Mouse (Mus musculus): Measurements from ENCODE around the gene Tmem258.
A peak's percentile ranks its signal among the peaks of the same experiment; 100 is the strongest.
"Not testable (repeated sequence)": the region's sequence is repeated elsewhere in the genome, so short reads cannot be mapped to it uniquely, and the experiment has no call there.

Tmem258 gene

GRCm38 (mm10) chr19:10203848-10204615 is at the start of gene Tmem258, which contains the start of gene Fen1:
Gene Tmem258, plus strand, starts transcription at chr19:10204014.
Gene Fen1, minus strand, starts transcription at chr19:10204169.
- peak; percentile 81 to 91 for DNase-seq

DNA sequence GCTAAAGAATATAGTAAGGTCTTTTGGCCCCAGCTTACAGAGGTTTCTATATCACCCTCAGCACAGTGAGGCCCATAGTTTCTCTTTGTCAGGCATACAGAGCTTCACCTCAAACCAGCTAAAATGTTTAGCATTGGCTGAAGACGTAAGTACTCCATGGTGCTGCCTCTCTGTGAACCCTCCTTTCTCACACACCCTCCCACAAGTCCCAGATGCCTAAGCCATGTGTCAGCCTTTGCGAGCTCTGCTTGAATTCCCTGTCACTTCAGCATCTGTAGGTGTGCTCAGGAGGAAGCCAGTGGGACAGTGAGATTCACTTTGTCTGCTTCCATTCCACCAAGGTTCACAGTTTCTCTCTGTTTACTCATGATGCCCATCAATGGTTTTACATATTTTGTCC is 46.1 kb upstream of the Tmem258 start:
- DNase-seq = no peak

GRCm38 (mm10) chr19:10163896-10164295 is 39.9 kb upstream of the Tmem258 start:
- DNase-seq = no peak

- DNase-seq = not testable (repeated sequence)
Observed at GRCm38 (mm10) chr19:10165928-10166327, 37.9 kb upstream of the Tmem258 start.

GRCm38 (mm10) chr19:10167112-10167511 is 36.7 kb upstream of the Tmem258 start:
- no peak for DNase-seq

GRCm38 (mm10) chr19:10167951-10168350 is 35.9 kb upstream of the Tmem258 start:
- no peak for DNase-seq

- DNase-seq = no peak
Observed at GRCm38 (mm10) chr19:10168441-10168840, 35.4 kb upstream of the Tmem258 start.

DNA sequence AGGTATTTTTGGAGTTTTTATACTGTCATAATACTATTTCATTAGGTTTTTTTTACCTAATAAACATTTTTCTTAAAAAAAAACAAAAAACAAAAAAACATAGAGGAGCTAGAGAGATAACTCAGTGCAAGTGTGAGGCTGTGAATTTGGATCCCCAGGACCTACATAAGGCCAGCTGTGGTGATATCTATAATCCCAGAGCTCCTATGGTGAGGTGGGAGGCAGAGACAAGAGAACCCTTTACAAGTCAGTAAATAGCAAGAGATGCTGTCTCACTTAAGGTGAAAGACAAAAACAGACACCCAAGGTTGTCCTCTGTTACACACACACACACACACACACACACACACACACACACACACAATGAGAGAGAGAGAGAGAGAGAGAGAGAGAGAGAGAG is 34.6 kb upstream of the Tmem258 start:
- DNase-seq = no peak

DNA sequence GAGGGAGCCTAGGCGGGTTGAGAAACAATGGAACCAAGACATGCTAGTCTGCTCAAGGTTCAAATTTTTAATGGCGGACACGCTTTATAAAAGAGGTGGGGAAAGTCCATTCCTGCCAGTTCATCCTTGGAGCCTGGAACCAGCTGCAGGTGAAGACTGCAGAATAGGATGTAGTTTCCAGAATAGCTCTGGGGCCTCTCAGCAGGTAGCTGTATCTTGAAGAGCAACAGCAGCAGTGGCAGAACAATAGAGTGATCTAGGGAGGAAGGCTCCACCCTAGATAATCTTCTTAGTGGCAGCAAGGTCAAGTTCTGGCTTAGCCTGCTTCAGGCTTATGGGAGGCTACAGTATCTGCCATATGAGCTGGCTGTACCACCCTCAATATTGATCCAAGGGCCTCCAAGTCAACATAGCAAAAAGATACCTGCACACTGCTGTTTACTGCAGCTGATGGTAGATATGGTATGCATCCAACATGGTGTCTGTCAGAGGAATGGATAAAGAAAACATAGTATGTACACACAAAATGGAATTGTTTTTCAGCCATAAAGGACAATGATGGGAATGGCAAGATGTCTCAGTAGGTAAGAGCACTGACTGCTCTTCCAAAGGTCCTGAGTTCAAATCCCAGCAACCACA is 34.0 kb upstream of the Tmem258 start:
- DNase-seq = not testable (repeated sequence)

DNA sequence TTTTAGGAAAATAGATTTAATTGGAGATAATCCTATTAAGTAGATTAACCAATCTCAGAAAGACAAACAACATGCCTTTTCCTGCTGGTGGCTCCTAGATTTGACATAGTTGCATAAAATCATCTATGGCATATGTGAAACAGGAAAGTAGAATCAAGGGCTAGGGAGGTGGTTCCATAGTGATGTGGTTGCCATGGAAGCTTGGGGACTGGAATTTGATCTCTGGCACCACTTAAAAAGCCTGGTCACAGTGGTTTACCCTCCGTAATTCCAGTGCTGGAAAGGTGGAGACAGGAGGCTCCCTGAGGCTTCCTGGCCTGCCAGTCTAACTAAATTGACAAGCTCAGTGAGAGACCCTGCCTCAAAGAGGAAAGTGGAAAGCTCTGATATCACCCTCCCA is 33.3 kb upstream of the Tmem258 start:
- no peak for DNase-seq

- DNase-seq = no peak
Observed at GRCm38 (mm10) chr19:10171359-10171758, 32.5 kb upstream of the Tmem258 start.

DNA sequence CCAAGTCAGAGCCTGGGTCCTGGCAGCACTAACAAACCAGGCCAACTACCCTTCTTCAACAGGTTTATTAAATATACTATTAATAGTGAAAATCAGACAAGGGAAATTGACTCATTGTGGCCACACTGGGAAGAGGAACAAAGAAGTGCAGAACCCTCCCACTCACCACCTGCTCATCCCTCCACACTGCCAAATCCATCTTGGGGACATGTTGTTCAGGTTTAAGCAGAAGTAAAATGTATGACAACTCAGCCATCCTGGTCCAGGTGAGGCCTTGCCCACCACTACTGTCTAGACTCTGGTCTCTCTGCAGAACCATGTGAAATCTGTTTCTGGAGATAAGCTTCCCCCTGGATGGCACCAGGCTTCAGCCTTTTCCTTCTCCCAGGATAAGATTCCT is 32.0 kb upstream of the Tmem258 start:
- DNase-seq = no peak

GRCm38 (mm10) chr19:10173116-10173718 is 30.6 kb upstream of the Tmem258 start:
- DNase-seq = no peak

DNA sequence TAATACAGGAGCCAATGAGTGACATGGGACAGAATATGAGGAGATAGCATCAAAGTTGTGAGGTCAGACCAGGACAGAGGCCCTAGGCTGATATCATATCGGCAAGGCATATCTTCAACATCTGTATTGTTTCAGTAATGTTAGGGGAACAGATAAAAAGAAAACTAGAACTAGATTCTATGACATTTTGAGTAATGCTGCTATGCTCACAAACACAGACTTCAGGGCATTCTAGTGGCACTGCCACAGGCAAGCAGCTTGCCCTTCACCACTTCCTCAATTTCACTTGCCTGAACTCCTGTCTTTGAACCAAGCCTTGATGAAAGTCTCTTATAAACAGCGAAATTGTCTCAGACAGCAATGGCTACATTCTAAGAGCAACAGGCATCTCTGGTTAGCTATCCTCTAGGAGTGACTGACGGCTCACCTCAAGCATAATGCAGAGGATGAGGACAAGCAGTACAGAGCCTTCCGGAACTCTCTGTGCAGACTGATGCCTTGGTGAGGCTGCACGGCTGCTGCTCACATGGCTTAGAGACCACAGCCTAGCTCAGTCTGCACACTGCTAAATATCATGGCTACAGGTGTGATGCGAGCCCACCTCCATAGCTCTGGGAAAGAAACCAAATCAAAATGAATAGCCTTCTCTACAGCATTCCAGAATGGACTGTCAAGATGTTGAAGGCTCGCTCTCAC is 29.8 kb upstream of the Tmem258 start:
- no peak for DNase-seq

GRCm38 (mm10) chr19:10174956-10175355 is 28.9 kb upstream of the Tmem258 start:
- DNase-seq = no peak

- DNase-seq = no peak
Observed at GRCm38 (mm10) chr19:10176477-10176876, 27.3 kb upstream of the Tmem258 start.

- DNase-seq = no peak
Observed at GRCm38 (mm10) chr19:10176941-10177372, 26.9 kb upstream of the Tmem258 start.

GRCm38 (mm10) chr19:10181225-10181624 is 22.6 kb upstream of the Tmem258 start:
- no peak for DNase-seq

DNA sequence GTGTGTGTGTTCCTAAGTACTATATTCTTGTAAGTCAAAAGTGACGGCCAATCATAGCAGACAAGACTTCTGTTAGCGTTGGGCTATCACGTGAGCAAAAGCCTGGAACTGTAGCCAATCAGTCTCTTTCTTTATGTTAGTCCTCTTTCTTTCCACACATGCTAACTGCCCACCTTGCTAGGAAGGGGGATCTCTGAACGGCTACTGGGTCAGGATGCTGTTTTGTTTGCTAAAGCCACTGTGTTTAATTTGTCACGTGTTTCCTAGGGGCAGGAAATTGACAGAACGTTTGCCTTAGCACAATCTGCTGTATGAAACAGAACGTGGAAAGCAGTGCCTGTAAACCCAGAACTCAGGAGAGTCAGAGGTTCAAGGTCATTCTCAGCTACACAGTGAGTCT is 21.7 kb upstream of the Tmem258 start:
- DNase-seq = no peak

DNA sequence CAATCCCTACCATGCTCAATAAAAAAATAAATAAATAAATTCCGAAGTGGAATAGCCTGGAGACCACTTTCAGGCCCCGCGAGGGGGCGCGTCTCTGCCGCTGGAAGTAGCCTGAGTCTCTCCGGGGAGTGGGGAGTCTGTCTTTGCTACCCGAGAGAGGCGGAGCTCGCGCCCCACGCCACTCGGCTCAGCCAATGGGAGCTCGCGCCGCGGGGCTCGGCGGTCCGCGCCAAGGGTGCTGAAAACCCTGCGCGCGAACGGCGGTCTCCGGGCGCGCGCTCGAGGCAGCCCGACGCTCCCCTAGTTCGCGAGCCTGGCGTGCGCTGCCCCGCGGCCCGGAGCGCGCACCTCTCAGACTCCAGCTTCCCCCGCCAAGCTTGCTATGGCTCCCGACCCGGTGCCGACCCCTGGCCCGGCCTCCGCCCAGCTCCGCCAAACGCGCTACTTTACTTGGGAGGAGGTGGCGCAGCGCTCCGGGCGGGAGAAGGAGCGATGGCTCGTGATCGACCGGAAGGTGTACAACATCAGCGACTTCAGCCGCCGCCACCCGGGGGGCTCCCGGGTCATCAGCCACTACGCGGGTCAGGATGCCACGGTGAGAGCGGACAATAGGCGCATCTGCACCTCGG is 21.0 kb upstream of the Tmem258 start, which contains the start of gene Fads1:
Gene Fads1 (plus strand): TSS at position 219 of the 629 bp plus-strand sequence.
- DNase-seq = peak; percentile 71 to 74

DNA sequence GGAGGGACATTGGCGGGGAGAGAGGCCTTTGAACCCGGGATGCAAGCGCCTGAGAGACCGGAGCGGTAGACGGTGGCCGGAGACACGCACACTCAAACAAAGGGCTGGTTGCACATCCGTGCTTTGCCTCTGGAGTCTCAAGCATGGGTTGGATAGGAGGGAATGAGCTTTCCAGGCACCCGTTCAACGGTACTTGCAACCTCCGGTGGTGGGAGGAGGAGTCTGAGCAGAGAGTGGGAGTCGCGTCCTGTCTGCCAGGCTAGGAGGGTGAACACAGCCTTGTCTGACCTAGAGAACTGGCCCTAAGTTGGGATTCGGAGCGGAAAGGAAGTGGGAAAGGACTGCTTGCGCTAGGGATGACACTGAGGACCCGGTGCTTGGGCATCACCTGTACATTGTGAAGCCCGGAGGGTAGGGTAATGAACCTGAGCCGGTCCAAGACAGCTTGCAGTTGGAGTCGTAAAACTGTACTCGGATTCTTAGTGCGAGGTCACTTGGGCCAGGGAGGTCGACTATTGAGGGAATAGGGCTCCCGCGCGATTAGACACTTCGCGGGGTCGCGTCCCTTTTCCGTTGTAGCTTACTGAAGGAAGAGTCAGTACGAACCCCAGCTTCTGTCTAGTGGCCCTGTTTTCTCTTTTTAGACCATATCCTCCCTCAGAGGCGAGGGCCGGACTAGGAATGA is 20.4 kb upstream of the Tmem258 start:
- DNase-seq = no peak

- no peak for DNase-seq
Observed at GRCm38 (mm10) chr19:10184096-10184495, 19.7 kb upstream of the Tmem258 start.
